Mouse (Mus musculus) hindbrain, embryonic 13.5 days (tissue): ENCODE data around the gene Rspo1. TPM values are rescaled to one million over a fixed set of nuclear protein-coding genes. Genes with fewer than 3 reads are reported as not detected.

Experiments used
- ATAC-seq: fragments of 200-750 bp; cut with Nextera tagmentation; 2 replicates; pipeline ENCODE4 v1.8.0; 2017; ENCODE audit warnings: moderate TSS enrichment; ENCODE audit not compliant: low FRiP score
- H3K27ac ChIP-seq: fragments of 300-500 bp; sonication (generic); 2 replicates; pipeline ENCODE4 v1.5.1; 2015; ENCODE audit warnings: inconsistent platforms, mild to moderate bottlenecking, moderate library complexity
- H3K27me3 ChIP-seq: fragments of 300-500 bp; sonication (generic); 2 replicates; pipeline ENCODE4 v1.6.1; 2015; ENCODE audit warnings: mild to moderate bottlenecking, inconsistent platforms
- H3K36me3 ChIP-seq: fragments of 300-500 bp; sonication (generic); 2 replicates; pipeline ENCODE4 v1.6.1; 2015; ENCODE audit warnings: mild to moderate bottlenecking, inconsistent platforms
- H3K4me1 ChIP-seq: fragments of 300-500 bp; sonication (generic); replicated peaks from 2 replicates; pipeline ENCODE4 v1.6.1; 2015; ENCODE audit warnings: inconsistent platforms
- H3K4me2 ChIP-seq: fragments of 300-500 bp; sonication (generic); 2 replicates; pipeline ENCODE4 v1.6.1; 2015; ENCODE audit warnings: inconsistent platforms, mild to moderate bottlenecking, moderate library complexity
- H3K4me3 ChIP-seq: fragments of 300-500 bp; sonication (generic); 2 replicates; pipeline ENCODE4 v1.5.1; 2015; ENCODE audit warnings: mild to moderate bottlenecking, inconsistent platforms
- H3K9ac ChIP-seq: fragments of 300-500 bp; sonication (generic); 2 replicates; pipeline ENCODE4 v1.6.1; 2015; ENCODE audit warnings: mild to moderate bottlenecking, inconsistent platforms
- H3K9me3 ChIP-seq: fragments of 300-500 bp; sonication (generic); 2 replicates; pipeline ENCODE4 v1.6.1; 2016; ENCODE audit warnings: inconsistent platforms
- WGBS: fragments of 180-500 bp; shearing (Covaris S2); methylation state at CpG from one replicate; pipeline ENCODE4 v1.1.7; 2015; 5-methylcytosine and 5-hydroxymethylcytosine counted together
- polyA plus RNA-seq: library from polyadenylated mRNA; unstranded; fragments of >200 nt; fragmentation: Nextera tagmentation; extraction: Ambion mirVana; gene quantifications from 2 replicates; pipeline ENCODE4 v1.2.1, GENCODE M21; 2015

Gene Rspo1
- polyA plus RNA-seq, 1 experiment from 2014 or later = 4.1 TPM

DNA sequence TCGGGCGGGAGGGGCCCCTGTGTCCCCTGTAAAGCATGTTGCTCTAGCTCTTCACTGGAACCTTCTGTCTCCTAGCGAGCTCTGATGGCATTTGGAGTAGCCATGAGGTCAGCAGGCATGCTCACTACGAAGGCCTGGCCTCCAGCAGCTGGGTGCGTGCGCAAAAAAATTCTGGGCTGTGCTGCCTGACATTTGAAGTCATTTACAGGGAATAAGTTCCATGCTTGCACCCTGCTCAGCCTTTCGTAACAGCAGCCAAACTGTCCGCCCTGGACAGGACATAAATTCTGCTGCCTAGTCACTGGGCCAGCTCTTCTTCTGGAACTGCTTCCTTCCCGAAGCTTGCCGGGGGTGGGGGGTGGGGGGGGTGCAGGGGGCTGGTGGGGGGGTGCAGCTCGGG is 27.2 kb upstream of the Rspo1 start:
- H3K4me3 ChIP-seq = no peak overlapping the region
- no peak overlapping the region for H3K9ac ChIP-seq
- H3K36me3 ChIP-seq = no peaks in the 10 kb centered on the region
- H3K4me2 ChIP-seq = no peak overlapping the region
- no peaks in the 10 kb centered on the region for H3K9me3 ChIP-seq
- no peak overlapping the region for H3K27ac ChIP-seq
- no peaks in the 10 kb centered on the region for H3K27me3 ChIP-seq
- 70% methylated on average over 11 of the region's 11 CpGs for WGBS
- ATAC-seq = no peak
- no peaks in the 10 kb centered on the region for H3K4me1 ChIP-seq

DNA sequence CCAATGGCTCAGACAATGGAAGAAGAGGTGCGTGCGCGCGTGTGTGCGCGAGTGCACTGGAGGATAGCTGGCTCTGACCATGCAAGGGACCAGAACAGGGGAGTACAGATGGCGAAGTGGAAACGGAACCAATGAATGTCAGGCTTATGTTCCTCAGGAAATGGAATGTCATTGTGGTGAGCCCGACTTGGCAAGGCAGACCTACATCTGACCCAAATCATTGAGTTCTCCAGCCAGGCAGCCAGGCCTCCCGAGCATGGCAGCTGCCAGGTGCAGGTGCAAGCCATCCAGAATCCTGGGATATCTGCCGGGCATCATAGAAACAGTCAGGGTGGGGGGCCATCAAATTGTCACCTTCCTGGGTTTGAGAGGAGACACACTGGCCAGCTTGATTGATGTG is 25.3 kb upstream of the Rspo1 start:
- no peak overlapping the region for H3K4me2 ChIP-seq
- H3K27ac ChIP-seq = no peak overlapping the region
- no peaks in the 10 kb centered on the region for H3K27me3 ChIP-seq
- H3K4me1 ChIP-seq = peaks cover 10% of the 10 kb centered on the region
- 90% methylated on average over 11 of the region's 11 CpGs for WGBS
- no peaks in the 10 kb centered on the region for H3K9me3 ChIP-seq
- H3K9ac ChIP-seq = no peak overlapping the region
- ATAC-seq = no peak
- no peaks in the 10 kb centered on the region for H3K36me3 ChIP-seq
- no peak overlapping the region for H3K4me3 ChIP-seq

DNA sequence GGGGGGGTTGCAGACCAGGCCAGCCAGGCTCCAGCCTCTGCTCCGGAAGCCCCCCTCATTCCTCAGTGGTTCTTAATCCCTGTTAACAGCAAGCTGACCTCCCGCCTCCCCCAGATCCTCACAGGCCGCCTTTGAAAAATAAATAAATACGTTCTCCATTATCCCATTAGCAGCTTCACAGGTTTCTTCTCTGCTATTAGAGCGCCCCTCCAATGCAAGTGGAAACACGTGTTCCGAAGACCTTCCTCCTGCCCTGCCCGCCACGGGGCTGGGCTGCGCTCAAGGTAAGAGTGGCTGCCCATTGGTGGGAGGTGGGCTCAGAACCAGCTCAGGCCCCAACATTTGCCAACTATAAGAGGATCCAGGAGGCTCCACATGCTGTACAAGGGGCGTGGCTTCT is 23.7 kb upstream of the Rspo1 start:
- WGBS = 67% methylated on average over 11 of the region's 11 CpGs
- no peaks in the 10 kb centered on the region for H3K36me3 ChIP-seq
- H3K27ac ChIP-seq = no peak overlapping the region
- no peak overlapping the region for H3K4me3 ChIP-seq
- no peak overlapping the region for H3K4me2 ChIP-seq
- H3K4me1 ChIP-seq = peaks cover 10% of the 10 kb centered on the region
- no peaks in the 10 kb centered on the region for H3K9me3 ChIP-seq
- H3K9ac ChIP-seq = no peak overlapping the region
- H3K27me3 ChIP-seq = no peaks in the 10 kb centered on the region
- no peak for ATAC-seq

DNA sequence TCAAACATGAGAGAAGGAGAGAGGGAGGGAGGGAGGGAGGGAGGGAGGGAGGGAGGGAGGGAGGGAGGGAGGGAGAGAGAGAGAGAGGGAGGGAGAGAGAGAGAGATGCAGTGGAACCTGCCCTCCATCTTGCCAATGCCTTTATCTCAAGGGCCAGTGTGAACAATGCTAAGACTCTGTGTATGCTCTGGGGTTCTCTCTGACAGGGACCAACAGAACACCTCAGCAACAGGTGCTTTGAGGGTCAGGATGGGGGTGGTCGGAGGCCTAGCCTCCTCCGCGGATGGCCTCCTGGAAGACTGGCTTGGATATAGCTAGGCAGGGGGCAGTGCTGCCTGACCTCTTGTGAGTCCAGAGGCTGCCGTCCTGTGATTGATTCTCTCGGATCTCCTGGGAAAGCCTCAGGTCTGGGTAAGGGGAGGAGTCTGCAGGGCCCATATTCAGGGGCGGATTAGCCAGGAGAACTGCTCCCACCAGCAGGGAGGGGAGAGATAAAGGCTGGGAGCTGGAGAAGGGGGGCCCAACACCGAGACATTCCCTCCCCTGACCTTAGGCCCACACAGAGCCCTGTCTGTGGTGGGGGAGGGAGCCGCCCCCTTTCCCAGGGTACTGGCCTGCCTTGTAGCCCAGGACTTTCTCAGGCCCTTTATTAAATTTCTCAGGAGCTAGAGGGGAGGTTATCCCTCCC is 21.2 kb upstream of the Rspo1 start:
- Histone ChIP-seq H3K4me3 (no peak overlapping the region), H3K36me3 (no peaks in the 10 kb centered on the region), H3K27me3 (no peaks in the 10 kb centered on the region), H3K4me2 (no peak overlapping the region), H3K27ac (peak overlapping the region; percentile 20; the same call in 1 of the 2 replicates), H3K9me3 (no peaks in the 10 kb centered on the region), H3K9ac (peak overlapping the region; percentile 9; the same call in 1 of the 2 replicates), H3K4me1 (peaks cover 14% of the 10 kb centered on the region)
- 10% methylated on average over 8 of the region's 8 CpGs for WGBS
- no peak for ATAC-seq

DNA sequence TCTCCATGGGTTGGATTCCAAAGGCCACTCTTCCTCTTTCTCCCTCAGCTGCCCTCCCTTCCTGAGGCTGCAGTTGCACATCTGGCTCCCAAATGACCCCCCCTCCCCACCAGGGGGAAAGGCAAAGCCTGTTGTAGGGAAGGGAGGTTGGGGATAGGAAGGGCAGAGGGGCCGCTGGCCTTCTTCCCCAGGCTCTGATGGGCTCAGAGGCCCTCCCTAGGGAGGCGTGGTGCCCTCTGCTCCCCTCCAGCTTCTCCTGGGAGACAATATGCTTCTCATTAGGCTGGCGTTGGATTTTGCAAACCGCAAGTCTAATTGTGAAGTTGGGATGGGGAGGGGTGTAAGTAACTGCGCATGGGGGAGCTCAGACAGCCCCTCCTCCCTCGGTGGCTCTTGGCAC is 17.5 kb upstream of the Rspo1 start:
- no peak overlapping the region for H3K27ac ChIP-seq

DNA sequence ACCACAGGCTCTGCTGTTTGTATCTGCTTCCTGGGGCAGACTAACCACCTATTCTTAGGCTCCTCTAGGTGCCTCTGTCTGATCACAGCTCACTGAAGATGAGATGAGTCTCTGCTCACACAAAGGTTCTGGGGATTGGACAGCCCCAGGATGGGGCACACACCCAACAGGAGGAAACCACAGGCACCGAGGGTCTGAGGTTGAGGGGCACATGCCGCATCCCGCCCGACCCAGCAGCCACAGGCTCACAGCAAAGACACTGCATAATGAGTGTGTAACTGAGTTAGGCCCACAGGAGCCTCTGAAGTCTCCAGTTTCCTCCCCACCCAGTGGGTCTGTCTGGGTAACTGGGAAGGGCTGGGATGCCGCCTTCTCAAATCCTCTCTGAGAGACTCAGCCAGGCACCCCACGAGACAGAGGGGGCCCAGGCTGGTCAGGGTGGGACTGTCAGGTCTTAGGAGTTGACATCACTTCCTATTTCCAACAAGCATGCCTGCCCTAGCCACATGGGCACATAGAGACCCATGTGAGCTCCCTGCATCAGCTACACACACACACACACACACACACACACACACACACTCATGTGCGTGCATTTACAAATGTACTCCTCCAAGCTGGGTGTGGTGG is 16.9 kb upstream of the Rspo1 start:
- H3K27me3 ChIP-seq = no peaks in the 10 kb centered on the region
- WGBS = 65% methylated on average over 7 of the region's 7 CpGs
- H3K4me3 ChIP-seq = no peak overlapping the region
- H3K9me3 ChIP-seq = no peaks in the 10 kb centered on the region
- H3K9ac ChIP-seq = no peak overlapping the region
- no peak for ATAC-seq
- peaks cover 26% of the 10 kb centered on the region for H3K4me1 ChIP-seq
- H3K27ac ChIP-seq = no peak overlapping the region
- no peaks in the 10 kb centered on the region for H3K36me3 ChIP-seq
- no peak overlapping the region for H3K4me2 ChIP-seq

More for the DNA sequence above, 17.5 kb upstream of the Rspo1 start:
- ATAC-seq = no peak
- 56% methylated on average over 6 of the region's 6 CpGs for WGBS
- Histone ChIP-seq H3K4me1 (peaks cover 26% of the 10 kb centered on the region), H3K27me3 (no peaks in the 10 kb centered on the region), H3K4me3 (no peak overlapping the region), H3K9ac (peak overlapping the region; percentile 39; the same call in 1 of the 2 replicates), H3K9me3 (no peaks in the 10 kb centered on the region), H3K4me2 (no peak overlapping the region), H3K36me3 (no peaks in the 10 kb centered on the region)

DNA sequence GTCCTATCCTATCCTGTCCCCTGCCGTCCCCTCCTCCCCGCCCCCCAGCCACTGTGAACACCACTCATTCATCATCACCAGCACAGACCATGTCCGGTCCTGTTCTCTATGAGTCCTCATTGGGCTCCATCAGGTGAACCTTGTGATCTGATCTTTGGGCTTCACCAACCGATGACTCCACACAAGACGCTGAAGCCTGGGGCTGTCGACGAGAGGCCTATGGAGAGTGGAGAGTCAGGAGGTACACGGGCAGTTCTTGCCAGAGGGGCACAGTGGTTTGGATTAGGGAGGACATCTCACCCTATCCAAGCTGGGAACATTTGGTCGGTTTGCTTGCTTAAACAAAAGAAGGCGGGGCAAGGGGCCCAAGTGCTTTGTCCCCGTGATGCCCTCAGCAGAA is 16.0 kb upstream of the Rspo1 start:
- 75% methylated on average over 11 of the region's 11 CpGs for WGBS

DNA sequence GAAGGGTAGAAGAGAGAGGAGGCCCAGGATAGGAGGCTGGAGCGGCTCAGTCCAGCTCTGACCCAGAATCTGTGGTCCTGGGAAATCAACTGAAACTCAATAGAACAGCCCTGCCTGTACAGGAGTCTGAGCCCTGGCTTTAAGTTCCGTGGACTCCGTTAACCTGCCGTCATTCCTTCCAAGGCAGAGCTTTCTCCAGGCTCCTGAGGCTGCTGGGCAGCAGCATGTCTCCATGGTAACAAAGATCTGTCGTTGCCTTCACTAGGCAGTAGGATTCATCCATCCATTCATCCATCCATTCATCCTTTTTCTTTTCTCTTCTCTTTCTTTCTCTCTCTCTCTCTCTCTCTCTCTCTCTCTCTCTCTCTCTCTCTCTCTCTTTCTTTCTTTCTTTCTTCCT is 15.6 kb upstream of the Rspo1 start:
- Histone ChIP-seq H3K4me2 (no peak overlapping the region), H3K4me1 (peaks cover 18% of the 10 kb centered on the region), H3K27ac (no peak overlapping the region), H3K27me3 (no peaks in the 10 kb centered on the region), H3K36me3 (no peaks in the 10 kb centered on the region), H3K9me3 (no peaks in the 10 kb centered on the region), H3K9ac (no peak overlapping the region), H3K4me3 (no peak overlapping the region)
- ATAC-seq = no peak
- 27% methylated on average over 5 of the region's 5 CpGs for WGBS

More for the DNA sequence above, 16.0 kb upstream of the Rspo1 start:
- Histone ChIP-seq H3K9ac (no peak overlapping the region), H3K4me2 (no peak overlapping the region), H3K27ac (no peak overlapping the region), H3K36me3 (no peaks in the 10 kb centered on the region), H3K4me1 (peaks cover 23% of the 10 kb centered on the region), H3K9me3 (no peaks in the 10 kb centered on the region), H3K4me3 (no peak overlapping the region), H3K27me3 (no peaks in the 10 kb centered on the region)
- no peak for ATAC-seq

DNA sequence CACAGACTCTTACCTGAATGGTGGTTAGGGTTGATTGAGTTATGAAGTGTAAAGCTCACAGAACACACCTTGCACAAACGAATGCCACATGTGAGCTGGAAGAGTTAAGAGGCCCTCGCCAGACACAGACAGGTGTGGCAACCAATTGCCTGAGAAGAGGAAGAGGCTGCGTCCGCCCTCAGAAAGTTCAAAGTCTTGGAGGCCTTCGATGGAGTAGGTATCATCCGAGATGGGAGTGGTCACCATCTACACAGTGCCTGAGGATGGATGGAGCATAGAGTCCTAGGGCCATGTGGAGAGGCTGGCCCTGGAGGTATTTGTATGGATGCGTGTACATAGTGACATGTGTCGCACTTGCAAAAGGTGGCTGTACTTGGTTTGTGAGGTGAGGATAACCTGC is 15.1 kb upstream of the Rspo1 start:
- Histone ChIP-seq H3K27ac (no peak overlapping the region), H3K36me3 (no peaks in the 10 kb centered on the region), H3K27me3 (no peaks in the 10 kb centered on the region), H3K4me2 (no peak overlapping the region), H3K9me3 (no peaks in the 10 kb centered on the region), H3K4me3 (no peak overlapping the region), H3K9ac (no peak overlapping the region), H3K4me1 (peaks cover 16% of the 10 kb centered on the region)
- WGBS = 85% methylated on average over 8 of the region's 8 CpGs
- no peak for ATAC-seq

DNA sequence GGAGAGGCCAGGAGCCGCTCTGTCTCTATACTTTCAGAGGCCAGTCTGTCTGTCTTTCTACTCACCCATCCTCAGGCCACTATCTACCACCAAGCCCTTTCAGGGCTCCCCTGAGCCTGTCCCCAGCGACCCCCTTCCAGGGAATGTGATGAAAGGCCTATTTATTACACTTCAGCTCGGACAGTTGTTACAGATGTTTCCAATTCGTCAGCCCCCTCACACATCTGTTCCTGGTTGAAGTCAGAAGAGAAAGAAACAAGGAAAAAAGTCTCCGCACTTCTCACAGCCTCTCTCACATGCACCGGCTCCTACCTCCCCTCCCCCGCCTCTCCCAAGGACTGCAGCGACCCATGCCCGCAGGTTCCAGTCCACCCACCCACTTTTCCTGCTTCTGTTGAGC is 13.9 kb upstream of the Rspo1 start:
- Histone ChIP-seq H3K9me3 (no peaks in the 10 kb centered on the region), H3K4me3 (no peak overlapping the region), H3K4me1 (peaks cover 16% of the 10 kb centered on the region), H3K27me3 (no peaks in the 10 kb centered on the region), H3K36me3 (no peaks in the 10 kb centered on the region), H3K9ac (no peak overlapping the region; the same call in 1 of the 2 replicates), H3K27ac (no peak overlapping the region), H3K4me2 (no peak overlapping the region)
- 64% methylated on average over 9 of the region's 9 CpGs for WGBS
- no peak for ATAC-seq

DNA sequence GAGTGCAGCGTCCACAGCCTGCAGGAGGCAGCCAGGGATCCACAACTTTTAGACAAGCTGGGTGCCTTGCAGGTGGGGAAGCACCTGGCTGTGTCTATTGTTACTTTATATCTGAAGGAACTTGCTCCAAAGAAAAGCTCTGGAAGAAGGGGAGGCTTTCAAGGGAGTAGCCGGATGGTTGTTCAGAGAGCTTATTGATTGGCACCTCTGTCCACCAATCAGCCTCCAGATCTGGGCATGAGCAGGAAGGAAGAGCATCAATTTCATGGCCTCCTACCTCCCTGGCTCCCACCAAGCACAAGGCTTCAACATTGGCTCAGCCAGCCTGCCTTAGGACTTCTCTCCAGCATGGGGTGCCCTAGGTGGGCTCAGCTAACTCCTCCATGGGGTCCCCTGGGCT is 12.9 kb upstream of the Rspo1 start:
- no peak overlapping the region for H3K9ac ChIP-seq
- ATAC-seq = no peak
- H3K36me3 ChIP-seq = no peaks in the 10 kb centered on the region
- H3K4me2 ChIP-seq = no peak overlapping the region
- no peaks in the 10 kb centered on the region for H3K9me3 ChIP-seq
- no peak overlapping the region for H3K27ac ChIP-seq
- H3K27me3 ChIP-seq = no peaks in the 10 kb centered on the region
- WGBS = 81% methylated on average over 2 of the region's 2 CpGs
- H3K4me1 ChIP-seq = peaks cover 16% of the 10 kb centered on the region
- no peak overlapping the region for H3K4me3 ChIP-seq

DNA sequence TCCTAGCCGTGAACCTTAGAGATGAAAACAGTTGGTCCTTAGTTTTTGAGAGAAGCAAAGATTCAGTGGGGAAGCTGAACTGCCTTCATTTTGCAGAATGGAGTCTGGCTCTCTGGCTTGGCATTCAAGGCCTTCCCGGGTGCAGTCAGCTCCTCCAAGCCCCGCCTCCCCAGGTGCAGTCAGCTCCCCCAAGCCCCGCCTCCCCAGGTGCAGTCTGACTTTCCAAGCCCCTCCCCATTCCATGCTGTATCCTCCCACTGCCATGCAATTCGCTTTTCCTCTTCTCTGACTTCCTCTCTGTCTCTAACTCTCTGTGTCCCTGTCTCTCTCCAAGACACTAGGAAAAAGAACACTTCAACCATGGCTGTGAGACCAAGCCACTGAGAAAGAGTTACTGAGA is 8.0 kb upstream of the Rspo1 start:
- Histone ChIP-seq H3K4me3 (no peak overlapping the region), H3K27ac (no peak overlapping the region), H3K27me3 (peaks cover 28% of the 10 kb centered on the region), H3K9ac (no peak overlapping the region), H3K36me3 (no peaks in the 10 kb centered on the region), H3K4me1 (peaks cover 3% of the 10 kb centered on the region; the same call in 1 of the 2 replicates), H3K9me3 (no peaks in the 10 kb centered on the region), H3K4me2 (no peak overlapping the region)
- 35% methylated on average over 5 of the region's 5 CpGs for WGBS
- no peak for ATAC-seq
